Mouse (Mus musculus): ENCODE data around the gene Thoc2.

Thoc2 gene

GRCm38 (mm10) chrX:41920574-41920973 lies at the start of gene Thoc2:
Gene Thoc2 (minus strand): TSS chrX:41920674.
- 81% methylated on average over 1 of the region's 1 CpGs for WGBS

DNA sequence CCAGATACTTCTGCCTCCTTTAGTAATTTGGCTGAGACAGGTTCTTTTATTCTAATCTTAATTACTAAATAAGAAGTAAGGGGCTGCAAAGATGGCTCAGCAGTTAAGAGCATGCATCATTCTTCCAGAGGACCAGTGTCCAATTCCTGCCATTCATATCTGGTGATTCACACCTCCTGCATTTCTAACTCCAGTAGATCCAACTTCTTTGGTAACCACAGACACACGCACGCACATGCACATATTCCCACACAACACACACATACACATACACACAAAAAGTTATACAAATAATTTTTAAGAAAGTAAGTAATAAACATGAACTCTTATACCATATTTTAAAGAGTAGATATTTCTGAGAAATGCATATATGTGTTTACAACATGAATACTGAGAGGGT lies 49.6 kb upstream of the Thoc2 start:
- 97% methylated on average over 2 of the region's 2 CpGs for WGBS

DNA sequence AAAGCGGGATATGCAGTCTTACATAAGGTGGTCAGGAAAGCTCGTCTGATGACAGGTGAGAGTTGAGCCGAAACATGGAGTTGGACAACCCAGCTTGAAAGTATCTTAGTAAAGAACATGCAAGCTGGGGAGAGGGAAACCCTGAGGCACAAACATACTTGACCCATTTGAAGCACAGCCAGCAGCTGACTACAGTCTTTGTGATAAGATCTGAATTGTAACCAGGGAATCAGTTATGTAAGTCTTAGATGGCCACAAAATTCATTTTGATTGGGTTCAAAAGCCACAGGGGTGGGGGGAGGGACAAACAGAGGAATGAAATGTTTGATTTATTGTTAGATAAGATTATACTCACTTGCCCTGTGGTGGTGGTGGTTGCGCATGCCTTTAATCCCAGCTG lies 48.9 kb upstream of the Thoc2 start:
- 92% methylated on average over 4 of the region's 4 CpGs for WGBS

DNA sequence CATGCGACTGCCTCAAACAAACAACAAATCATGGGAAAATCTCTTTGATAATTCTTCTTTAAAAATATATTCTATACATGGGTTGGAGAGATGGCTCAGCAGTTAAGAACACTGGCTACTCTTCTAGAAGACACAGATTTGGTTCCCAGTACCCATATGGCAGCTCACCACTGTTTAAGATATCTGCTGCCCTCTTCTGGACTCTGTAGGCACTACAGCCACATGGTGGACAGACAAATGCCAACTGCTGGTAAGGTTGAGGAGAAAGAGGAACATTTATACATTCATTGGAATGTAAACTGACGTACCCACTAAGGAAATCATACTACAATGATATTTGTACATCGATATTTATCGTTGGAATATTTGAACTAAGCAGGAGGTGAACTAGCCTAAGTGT lies 36.7 kb upstream of the Thoc2 start:
- 70% methylated on average over 4 of the region's 4 CpGs for WGBS

- WGBS: 92% methylated on average over 5 of the region's 5 CpGs
Measured at GRCm38 (mm10) chrX:41941840-41942239, 21.4 kb upstream of the Thoc2 start.

- WGBS: 59% methylated on average over 6 of the region's 6 CpGs
Measured at GRCm38 (mm10) chrX:41931821-41932220, 11.3 kb upstream of the Thoc2 start.

DNA sequence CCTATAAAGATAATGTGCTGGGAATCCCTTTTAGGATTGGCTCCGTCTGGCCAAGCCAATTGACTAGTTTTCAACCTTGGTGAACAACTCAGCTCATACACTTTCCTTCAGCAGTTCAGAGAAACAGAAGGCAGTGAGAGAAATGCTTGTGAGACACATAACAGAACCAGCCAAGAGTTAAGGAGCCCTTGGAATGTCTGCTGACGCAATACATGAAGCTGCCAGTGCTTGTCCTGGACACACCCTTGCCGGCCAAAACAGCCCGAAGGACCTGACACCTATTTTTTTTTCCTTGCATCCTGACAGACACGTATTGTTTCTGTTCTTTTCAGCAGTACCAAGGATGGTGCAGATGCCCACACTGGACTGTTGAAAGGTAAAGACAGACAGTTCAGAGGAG lies 4.2 kb upstream of the Thoc2 start:
- 81% methylated on average over 5 of the region's 5 CpGs for WGBS

GRCm38 (mm10) chrX:41912061-41912401 lies 8.4 kb downstream of the Thoc2 start:
- 28% methylated on average over 10 of the region's 10 CpGs for WGBS

DNA sequence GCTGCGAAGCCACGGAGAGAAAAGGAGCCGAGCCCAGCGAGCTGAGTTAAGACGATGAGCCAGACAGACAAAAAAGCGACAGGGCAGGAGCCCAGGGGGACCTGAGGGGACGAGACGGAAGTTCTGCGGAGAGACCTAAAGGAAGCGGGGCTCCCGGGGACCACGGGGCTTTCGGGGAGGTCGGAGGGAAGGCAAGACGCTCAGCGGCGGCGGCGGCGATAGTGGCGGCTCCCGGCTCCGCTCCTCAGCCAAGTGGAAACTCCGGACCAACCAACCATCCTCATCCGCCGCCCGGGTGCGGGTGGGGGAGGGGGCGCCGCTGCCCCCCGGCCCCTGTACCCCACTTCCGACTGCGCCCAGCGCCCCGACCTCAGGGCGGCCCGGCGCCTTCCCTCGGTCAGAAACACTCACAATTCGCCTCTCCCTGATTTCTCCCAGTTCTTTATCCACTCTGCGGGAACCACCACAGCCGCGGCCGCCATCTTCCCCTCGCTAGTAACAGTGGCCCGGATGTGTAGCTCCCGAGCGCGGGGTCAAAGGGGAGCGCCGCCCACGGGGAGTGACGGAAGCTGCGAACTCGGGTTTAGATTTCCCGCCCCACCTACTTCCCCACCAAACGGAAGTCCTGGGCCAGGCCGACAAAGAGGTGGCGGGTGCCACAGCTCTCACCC lies 8.9 kb downstream of the Thoc2 start:
- WGBS: under 1% methylated on average over 34 of the region's 59 CpGs

GRCm38 (mm10) chrX:41910981-41911380 lies 9.5 kb downstream of the Thoc2 start:
- 2% methylated on average over 23 of the region's 24 CpGs for WGBS

DNA sequence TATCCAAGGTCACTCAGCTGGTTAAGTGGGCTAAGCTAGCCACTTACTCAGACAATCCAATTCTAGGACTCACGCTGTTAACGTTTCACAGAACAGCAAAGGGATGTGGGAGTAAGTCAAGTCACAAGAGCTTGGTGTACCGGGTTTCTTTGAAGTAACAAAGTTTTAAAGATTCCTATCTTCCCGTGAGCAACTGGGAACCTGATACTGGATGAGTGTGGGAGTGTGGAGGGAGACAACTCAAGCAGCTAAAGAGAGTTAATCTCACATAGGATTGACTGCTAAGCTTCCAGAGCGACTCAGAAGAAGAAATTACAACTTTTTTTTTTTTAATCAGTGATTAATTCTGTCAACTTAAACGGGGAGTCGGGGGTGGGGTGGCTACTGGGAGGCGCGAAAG lies 10.0 kb downstream of the Thoc2 start:
- WGBS: 2% methylated on average over 9 of the region's 9 CpGs

DNA sequence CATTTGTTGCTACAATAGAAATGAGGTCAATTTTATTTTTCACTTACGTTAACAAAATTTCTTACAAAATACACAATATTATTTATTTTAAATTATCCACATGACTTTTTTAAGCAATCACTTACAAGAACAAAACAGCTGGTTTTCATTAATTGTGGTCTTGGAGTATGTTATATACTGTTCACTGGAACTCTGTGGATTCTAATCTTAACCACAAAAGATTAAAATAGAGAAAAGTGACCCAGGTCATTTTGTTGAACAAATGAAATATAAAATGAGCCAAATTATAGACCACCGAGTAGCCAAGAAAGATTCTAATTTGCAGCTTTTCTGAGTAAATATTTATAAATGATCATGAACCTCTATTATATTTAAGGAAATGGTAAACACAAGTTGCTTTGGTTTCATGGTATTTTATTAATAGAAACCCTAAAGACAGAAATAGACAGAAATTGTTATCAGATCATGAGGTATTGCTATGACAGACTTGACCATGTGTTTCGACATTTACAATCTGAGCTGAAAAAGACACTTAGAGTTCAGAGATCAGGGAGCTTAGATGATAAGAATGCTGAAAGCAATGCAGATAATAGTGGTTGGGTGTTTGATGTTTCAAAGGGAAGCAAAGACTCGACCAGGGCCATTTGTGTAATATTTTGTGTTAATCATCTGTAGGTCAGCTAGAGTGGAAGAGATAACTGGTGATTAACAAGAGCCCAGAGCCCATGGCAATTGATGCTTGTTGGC lies 35.5 kb downstream of the Thoc2 start:
- WGBS: 58% methylated on average over 4 of the region's 4 CpGs

- WGBS: 76% methylated on average over 2 of the region's 2 CpGs
Measured at GRCm38 (mm10) chrX:41876581-41876980, 43.9 kb downstream of the Thoc2 start.

DNA sequence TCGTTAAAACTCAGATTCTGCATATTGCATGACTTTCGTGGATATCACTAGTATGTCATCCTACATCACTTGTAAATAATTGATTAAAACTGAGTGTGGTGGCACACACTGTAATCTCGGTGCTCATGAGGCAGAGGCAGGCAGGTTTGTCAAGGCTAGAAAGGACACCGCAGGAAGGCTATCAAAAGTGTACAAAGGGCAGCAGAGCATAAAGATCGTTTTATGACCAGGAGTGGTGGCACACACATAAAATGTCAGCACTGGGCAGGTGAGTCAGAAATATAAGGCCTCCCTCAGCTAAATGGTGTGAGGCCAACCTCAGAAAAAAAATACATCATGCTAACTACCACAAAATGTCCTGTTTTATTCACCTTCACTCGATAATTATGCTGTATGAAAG lies 127.2 kb downstream of the Thoc2 start:
- WGBS: 95% methylated on average over 6 of the region's 6 CpGs
